Mouse (Mus musculus) lung, embryonic 14.5 days (tissue): ENCODE results near the gene Vwde. TPM values are rescaled to one million over a fixed set of nuclear protein-coding genes. Genes with fewer than 3 reads are reported as not detected.

ENCODE experiments used
- ATAC-seq: fragments of 200-750 bp; cut with Nextera tagmentation; 2 replicates; pipeline ENCODE4 v1.8.0; 2017; ENCODE audit warnings: mild to moderate bottlenecking, moderate TSS enrichment, moderate library complexity; ENCODE audit not compliant: insufficient read depth
- DNase-seq: peaks from one replicate; pipeline ENCODE4 v3.0.0-alpha.2; 2015
- H3K27ac ChIP-seq: fragments of 300-500 bp; sonication (generic); 2 replicates; pipeline ENCODE4 v1.5.1; 2014; ENCODE audit warnings: low read depth, mild to moderate bottlenecking, moderate library complexity
- H3K27me3 ChIP-seq: fragments of 300-500 bp; sonication (generic); 2 replicates; pipeline ENCODE4 v1.6.1; 2014; ENCODE audit warnings: low read length, control low read depth; ENCODE audit not compliant: insufficient read depth
- H3K36me3 ChIP-seq: fragments of 300-500 bp; sonication (generic); 2 replicates; pipeline ENCODE4 v1.6.1; 2014; ENCODE audit warnings: control low read depth; ENCODE audit not compliant: insufficient read depth
- H3K4me1 ChIP-seq: fragments of 300-500 bp; sonication (generic); 2 replicates; pipeline ENCODE4 v1.6.1; 2014; ENCODE audit warnings: antibody characterized with exemption, control low read depth; ENCODE audit not compliant: insufficient read depth
- H3K4me2 ChIP-seq: fragments of 300-500 bp; sonication (generic); 2 replicates; pipeline ENCODE4 v1.6.1; 2014; ENCODE audit warnings: mild to moderate bottlenecking
- H3K4me3 ChIP-seq: fragments of 300-500 bp; sonication (generic); 2 replicates; pipeline ENCODE4 v1.5.1; 2014; ENCODE audit warnings: low read depth, low read length
- H3K9ac ChIP-seq: fragments of 300-500 bp; sonication (generic); 2 replicates; pipeline ENCODE4 v1.6.1; 2014
- H3K9me3 ChIP-seq: fragments of 300-500 bp; sonication (generic); 2 replicates; pipeline ENCODE4 v1.6.1; 2016; ENCODE audit warnings: low read depth, low read length, control low read depth
- CTCF ChIP-seq: IDR thresholded peaks from 2 replicates; pipeline ENCODE4 v1.5.1; 2016; ENCODE audit warnings: antibody characterized with exemption, low read depth
- WGBS: fragments of 180-500 bp; shearing (Covaris S2); extraction: QIAGEN DNeasy Blood & Tissue Kit; methylation state at CpG from one replicate; pipeline ENCODE4 v1.1.7; 2014; 5-methylcytosine and 5-hydroxymethylcytosine counted together
- polyA plus RNA-seq: library from polyadenylated mRNA; unstranded; fragments of >200 nt; fragmentation: Nextera tagmentation; extraction: Ambion mirVana; gene quantifications from 2 replicates; pipeline ENCODE4 v1.2.1, GENCODE M21; 2014

The Vwde gene
- polyA plus RNA-seq, 1 experiment from 2014 or later, result 0.08 TPM

- ATAC-seq, result no peak
- WGBS, result 55% methylated on average over 3 of the region's 3 CpGs
These were observed 55.2 kb downstream of the Vwde start for GRCm38 (mm10) chr6:13169459-13170150.

GRCm38 (mm10) chr6:13166240-13166937, 58.4 kb downstream of the Vwde start:
- WGBS, result 62% methylated on average over 9 of the region's 9 CpGs
- H3K9ac ChIP-seq, result no peak overlapping the region
- H3K4me3 ChIP-seq, result no peak overlapping the region
- H3K36me3 ChIP-seq, result no peaks in the 10 kb centered on the region
- H3K27me3 ChIP-seq, result no peaks in the 10 kb centered on the region
- H3K27ac ChIP-seq, result no peak overlapping the region
- H3K9me3 ChIP-seq, result no peaks in the 10 kb centered on the region
- ATAC-seq (peak; percentile 75; the same call in 1 of the 2 replicates), DNase-seq (peak; percentile 36)
- no peaks in the 10 kb centered on the region for H3K4me1 ChIP-seq
- no peak overlapping the region for H3K4me2 ChIP-seq
- TF ChIP-seq CTCF, result no peak

More at GRCm38 (mm10) chr6:13169459-13170150, 55.2 kb downstream of the Vwde start:
- Histone ChIP-seq H3K27ac (no peak overlapping the region), H3K36me3 (no peaks in the 10 kb centered on the region), H3K27me3 (no peaks in the 10 kb centered on the region), H3K4me1 (no peaks in the 10 kb centered on the region), H3K9ac (no peak overlapping the region), H3K9me3 (no peaks in the 10 kb centered on the region), H3K4me3 (no peak overlapping the region), H3K4me2 (no peak overlapping the region)
- DNase-seq, result no peak
- TF ChIP-seq CTCF, result no peak

- Histone ChIP-seq H3K27me3 (no peaks in the 10 kb centered on the region), H3K27ac (no peak overlapping the region), H3K9ac (no peak overlapping the region), H3K36me3 (no peaks in the 10 kb centered on the region), H3K4me3 (no peak overlapping the region), H3K9me3 (no peaks in the 10 kb centered on the region), H3K4me1 (no peaks in the 10 kb centered on the region), H3K4me2 (no peak overlapping the region)
- DNase-seq (peak; percentile 67), ATAC-seq (peak; percentile 65; the same call in 1 of the 2 replicates)
- peak; percentile 50 for TF ChIP-seq CTCF
- 89% methylated on average over 2 of the region's 2 CpGs for WGBS
These were observed 65.3 kb downstream of the Vwde start for GRCm38 (mm10) chr6:13159437-13159836.

GRCm38 (mm10) chr6:13153888-13154697, 70.7 kb downstream of the Vwde start:
- H3K4me1 ChIP-seq, result no peaks in the 10 kb centered on the region
- ATAC-seq (no peak; the same call in 1 of the 2 replicates), DNase-seq (no peak)

GRCm38 (mm10) chr6:13152062-13152640, 72.6 kb downstream of the Vwde start:
- Histone ChIP-seq H3K36me3 (no peaks in the 10 kb centered on the region), H3K4me3 (no peak overlapping the region), H3K27me3 (no peaks in the 10 kb centered on the region), H3K4me2 (no peak overlapping the region), H3K27ac (no peak overlapping the region), H3K9me3 (no peaks in the 10 kb centered on the region), H3K9ac (no peak overlapping the region), H3K4me1 (no peaks in the 10 kb centered on the region)
- ATAC-seq (no peak), DNase-seq (peak; percentile 83)
- 90% methylated on average over 1 of the region's 1 CpGs for WGBS
- peak; percentile 63 for TF ChIP-seq CTCF

More at GRCm38 (mm10) chr6:13153888-13154697, 70.7 kb downstream of the Vwde start:
- Histone ChIP-seq H3K4me3 (no peak overlapping the region), H3K27me3 (no peaks in the 10 kb centered on the region), H3K9me3 (no peaks in the 10 kb centered on the region), H3K36me3 (no peaks in the 10 kb centered on the region), H3K9ac (no peak overlapping the region), H3K4me2 (no peak overlapping the region), H3K27ac (no peak overlapping the region)
- no peak for TF ChIP-seq CTCF
- WGBS, result 92% methylated on average over 9 of the region's 9 CpGs

- no peak overlapping the region for H3K4me3 ChIP-seq
- H3K27ac ChIP-seq, result no peak overlapping the region
- H3K4me1 ChIP-seq, result no peaks in the 10 kb centered on the region
- no peak overlapping the region for H3K9ac ChIP-seq
- DNase-seq, result no peak
- H3K27me3 ChIP-seq, result no peaks in the 10 kb centered on the region
- no peaks in the 10 kb centered on the region for H3K36me3 ChIP-seq
- no peaks in the 10 kb centered on the region for H3K9me3 ChIP-seq
- no peak overlapping the region for H3K4me2 ChIP-seq
- no peak for TF ChIP-seq CTCF
- WGBS, result 90% methylated on average over 1 of the region's 1 CpGs
- ATAC-seq, result no peak
These were observed 87.5 kb downstream of the Vwde start for GRCm38 (mm10) chr6:13137255-13137654.
